Mouse (Mus musculus): ENCODE results near the gene Rnf144b. TPM values are rescaled to one million over a fixed set of nuclear protein-coding genes. Genes with fewer than 3 reads are reported as not detected.
A peak's percentile ranks its signal among the peaks of the same experiment; 100 is the strongest.

The Rnf144b gene
- polyA plus RNA-seq (2014; fragmentation: Nextera tagmentation; extraction: Ambion mirVana): 0.73 and 0.80 TPM in 2 replicates

DNA sequence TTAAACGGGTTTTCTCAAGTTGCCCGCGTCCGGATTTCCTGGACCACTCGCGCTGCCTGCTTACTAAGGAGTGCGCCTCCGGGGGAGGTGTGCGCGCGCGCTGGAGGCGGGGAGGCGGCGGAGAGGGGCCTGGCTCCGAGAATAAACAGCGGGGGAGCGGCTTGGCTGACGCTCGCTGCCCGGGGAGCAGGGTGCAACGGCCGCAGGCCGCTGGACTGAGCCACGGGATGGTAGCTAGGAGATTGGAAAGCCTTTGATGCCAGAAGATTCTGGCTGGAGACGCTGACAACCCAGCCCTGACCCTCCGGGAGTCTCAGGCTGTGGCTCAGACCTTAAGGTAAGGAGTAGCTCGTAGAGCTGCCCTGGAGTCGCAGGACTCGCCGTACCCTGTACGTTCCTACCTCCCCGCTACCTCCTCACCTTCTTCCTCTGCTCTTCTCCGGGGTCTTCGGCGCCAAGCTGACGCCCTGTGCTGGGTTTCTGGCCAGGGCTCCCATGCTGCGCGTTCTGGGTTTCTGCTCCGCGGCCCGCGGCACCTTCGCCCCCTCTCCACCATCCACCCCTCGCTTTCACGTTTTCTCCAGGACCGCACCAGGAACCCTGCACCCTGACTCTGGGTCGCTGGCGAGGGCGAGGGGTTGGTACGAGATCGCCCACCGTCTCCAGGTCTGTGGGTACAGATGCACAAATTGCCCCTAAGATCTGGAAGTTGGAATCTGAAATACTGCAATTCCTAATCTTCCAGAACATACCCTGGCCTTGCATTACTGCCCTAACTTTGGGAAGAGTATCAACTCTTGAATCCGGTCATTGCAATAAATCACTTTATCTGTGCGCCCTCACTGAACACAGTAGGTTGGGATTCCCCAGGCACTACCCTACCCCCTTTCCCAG lies at the start of gene Rnf144b:
Gene Rnf144b (plus strand): TSS at position 120 of the 894 bp plus-strand sequence.
- DNase-seq (ENCODE audit: low spot score) (peak; percentile 67), ATAC-seq (replicated peaks; ENCODE audit: low FRiP score) (no peak)
- Histone ChIP-seq H3K4me1 (replicated peaks; ENCODE audit: control insufficient read depth, insufficient read depth, low read length) (peaks cover 7% of the 10 kb centered on the region), H3K36me3 (ENCODE audit: control insufficient read depth, insufficient read depth, low read length) (no peaks in the 10 kb centered on the region), H3K4me2 (ENCODE audit: low read depth, low read length, severe bottlenecking) (peak within 1 kb of the TSS; percentile 99), H3K9me3 (ENCODE audit: control insufficient read depth, low read length) (no peaks in the 10 kb centered on the region), H3K9ac (ENCODE audit: low read length) (peak within 1 kb of the TSS; percentile 41), H3K27me3 (ENCODE audit: control insufficient read depth, insufficient read depth, low read length) (peaks cover 17% of the 10 kb centered on the region), H3K27ac (ENCODE audit: low read depth, low read length) (no peak within 1 kb of the TSS), H3K4me3 (ENCODE audit: low read depth, low read length) (peak within 1 kb of the TSS; percentile 49)
- 2% methylated on average over 54 of the region's 55 CpGs for WGBS

DNA sequence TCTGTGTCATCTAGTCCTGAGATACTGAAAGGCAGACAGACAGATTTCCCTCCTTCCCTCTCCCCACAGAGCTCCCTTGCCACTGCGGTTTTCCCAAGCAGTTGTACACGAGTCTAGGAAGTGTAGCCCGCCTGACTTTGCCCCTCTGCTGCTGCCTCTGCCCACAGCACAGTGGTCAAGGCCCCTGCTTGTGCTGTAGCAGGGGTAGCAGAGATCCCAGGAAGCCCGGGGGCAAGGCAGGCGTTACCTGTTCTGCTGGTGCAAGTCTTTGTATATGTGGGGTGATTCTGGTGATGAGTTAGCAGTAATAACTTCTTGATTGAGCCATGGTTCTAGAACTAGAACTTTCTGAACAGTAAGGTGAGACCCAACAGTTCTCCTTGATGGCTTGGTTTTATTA lies 46.3 kb upstream of the Rnf144b start:
- no peak for ATAC-seq (replicated peaks; ENCODE audit: low FRiP score)
- H3K9me3 ChIP-seq (ENCODE audit: control insufficient read depth, low read length): no peaks in the 10 kb centered on the region
- H3K27ac ChIP-seq (ENCODE audit: low read depth, low read length): no peak overlapping the region
- H3K9ac ChIP-seq (ENCODE audit: low read length): no peak overlapping the region
- H3K4me2 ChIP-seq (ENCODE audit: low read depth, low read length, severe bottlenecking): no peak overlapping the region
- H3K4me1 ChIP-seq (replicated peaks; ENCODE audit: control insufficient read depth, insufficient read depth, low read length): no peaks in the 10 kb centered on the region
- no peaks in the 10 kb centered on the region for H3K27me3 ChIP-seq (ENCODE audit: control insufficient read depth, insufficient read depth, low read length)
- H3K4me3 ChIP-seq (ENCODE audit: low read depth, low read length): no peak overlapping the region
- no peaks in the 10 kb centered on the region; the same call in 1 of the 2 replicates for H3K36me3 ChIP-seq (ENCODE audit: control insufficient read depth, insufficient read depth, low read length)
- 87% methylated on average over 5 of the region's 5 CpGs for WGBS
- DNase-seq (ENCODE audit: low spot score): no peak

DNA sequence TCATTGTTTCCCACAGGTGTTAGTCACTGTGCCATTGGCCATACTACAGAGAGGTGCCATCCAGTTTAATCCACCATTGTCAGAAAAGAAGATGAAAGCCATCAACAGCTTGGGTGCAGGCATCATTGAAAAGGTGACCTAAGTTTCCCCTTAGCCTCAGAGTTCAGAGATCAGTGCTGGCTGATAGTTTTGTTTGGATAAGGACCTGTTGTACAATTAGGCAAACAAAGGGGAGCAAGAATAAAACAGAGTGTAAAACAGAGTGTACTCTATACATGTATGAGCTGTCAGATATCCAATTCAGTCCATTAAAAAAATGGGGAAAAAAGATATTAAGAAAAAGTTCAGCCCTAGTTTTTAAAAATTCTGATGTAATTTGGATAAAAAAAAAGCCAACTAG lies 45.1 kb upstream of the Rnf144b start:
- no peak for ATAC-seq (replicated peaks; ENCODE audit: low FRiP score)
- DNase-seq (ENCODE audit: low spot score): no peak
- Histone ChIP-seq H3K9me3 (ENCODE audit: control insufficient read depth, low read length) (no peaks in the 10 kb centered on the region), H3K4me3 (ENCODE audit: low read depth, low read length) (no peak overlapping the region), H3K36me3 (ENCODE audit: control insufficient read depth, insufficient read depth, low read length) (no peaks in the 10 kb centered on the region; the same call in 1 of the 2 replicates), H3K4me2 (ENCODE audit: low read depth, low read length, severe bottlenecking) (no peak overlapping the region), H3K4me1 (replicated peaks; ENCODE audit: control insufficient read depth, insufficient read depth, low read length) (no peaks in the 10 kb centered on the region), H3K27ac (ENCODE audit: low read depth, low read length) (no peak overlapping the region), H3K27me3 (ENCODE audit: control insufficient read depth, insufficient read depth, low read length) (no peaks in the 10 kb centered on the region), H3K9ac (ENCODE audit: low read length) (no peak overlapping the region)

DNA sequence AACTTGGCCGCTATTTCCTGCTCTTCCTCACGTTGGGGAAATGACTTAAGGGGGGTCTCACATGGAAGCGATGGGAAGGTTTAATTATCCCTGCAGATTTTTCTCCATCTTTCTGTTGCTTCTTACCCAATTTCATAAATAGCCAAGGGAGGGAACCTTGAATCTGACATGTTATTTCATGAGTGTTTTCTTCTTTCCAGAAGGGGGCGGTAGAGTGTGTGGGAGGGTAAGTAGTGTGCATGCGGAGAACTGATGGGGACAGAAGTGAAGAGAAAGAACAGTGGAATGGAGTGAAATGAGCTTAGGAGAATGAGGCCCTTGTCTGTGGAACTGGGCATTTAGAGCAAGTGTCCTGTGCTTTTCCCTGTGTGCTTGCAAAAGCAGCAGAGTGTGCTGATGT lies 43.7 kb upstream of the Rnf144b start:
- no peak overlapping the region for H3K27ac ChIP-seq (ENCODE audit: low read depth, low read length)
- no peak overlapping the region for H3K4me2 ChIP-seq (ENCODE audit: low read depth, low read length, severe bottlenecking)
- H3K36me3 ChIP-seq (ENCODE audit: control insufficient read depth, insufficient read depth, low read length): no peaks in the 10 kb centered on the region; the same call in 1 of the 2 replicates
- no peaks in the 10 kb centered on the region for H3K27me3 ChIP-seq (ENCODE audit: control insufficient read depth, insufficient read depth, low read length)
- WGBS: 77% methylated on average over 5 of the region's 5 CpGs
- H3K4me1 ChIP-seq (replicated peaks; ENCODE audit: control insufficient read depth, insufficient read depth, low read length): no peaks in the 10 kb centered on the region
- H3K9me3 ChIP-seq (ENCODE audit: control insufficient read depth, low read length): no peaks in the 10 kb centered on the region
- no peak overlapping the region for H3K4me3 ChIP-seq (ENCODE audit: low read depth, low read length)
- no peak overlapping the region for H3K9ac ChIP-seq (ENCODE audit: low read length)
- ATAC-seq (replicated peaks; ENCODE audit: low FRiP score) (no peak), DNase-seq (ENCODE audit: low spot score) (no peak)

DNA sequence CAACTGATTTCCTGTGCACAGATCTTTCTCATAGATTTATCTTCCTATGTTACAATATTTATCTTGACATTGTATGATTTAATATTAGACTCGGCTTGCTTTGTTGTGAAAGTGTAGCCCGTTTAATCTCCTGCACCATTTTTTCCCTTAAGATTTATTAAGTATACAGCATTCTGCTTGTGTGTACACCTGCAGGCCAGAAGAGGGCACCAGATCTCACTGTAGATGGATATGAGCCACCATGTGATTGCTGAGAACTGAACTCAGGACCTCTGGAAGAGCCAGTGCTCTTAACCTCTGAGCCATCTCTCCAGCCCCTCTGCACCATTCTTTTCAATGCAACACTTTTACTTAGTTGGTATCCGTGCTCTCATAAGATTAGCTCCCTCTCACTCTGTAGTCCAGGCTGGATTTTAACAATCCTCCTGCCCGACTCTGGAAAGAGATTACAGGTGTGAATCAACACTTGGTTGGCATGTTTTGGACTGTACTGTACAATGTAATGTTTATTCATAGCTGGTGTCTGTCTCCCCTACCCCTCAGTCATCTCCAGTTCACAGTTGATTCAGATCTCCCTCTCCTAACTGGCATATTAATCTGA lies 41.5 kb upstream of the Rnf144b start:
- H3K27me3 ChIP-seq (ENCODE audit: control insufficient read depth, insufficient read depth, low read length): no peaks in the 10 kb centered on the region
- H3K4me1 ChIP-seq (replicated peaks; ENCODE audit: control insufficient read depth, insufficient read depth, low read length): no peaks in the 10 kb centered on the region
- H3K36me3 ChIP-seq (ENCODE audit: control insufficient read depth, insufficient read depth, low read length): peaks cover 3% of the 10 kb centered on the region; the same call in 1 of the 2 replicates
- WGBS: 92% methylated on average over 4 of the region's 4 CpGs
- H3K4me3 ChIP-seq (ENCODE audit: low read depth, low read length): no peak overlapping the region
- no peak overlapping the region for H3K4me2 ChIP-seq (ENCODE audit: low read depth, low read length, severe bottlenecking)
- no peaks in the 10 kb centered on the region for H3K9me3 ChIP-seq (ENCODE audit: control insufficient read depth, low read length)
- ATAC-seq (replicated peaks; ENCODE audit: low FRiP score): no peak
- DNase-seq (ENCODE audit: low spot score): no peak
- no peak overlapping the region for H3K27ac ChIP-seq (ENCODE audit: low read depth, low read length)
- no peak overlapping the region for H3K9ac ChIP-seq (ENCODE audit: low read length)

DNA sequence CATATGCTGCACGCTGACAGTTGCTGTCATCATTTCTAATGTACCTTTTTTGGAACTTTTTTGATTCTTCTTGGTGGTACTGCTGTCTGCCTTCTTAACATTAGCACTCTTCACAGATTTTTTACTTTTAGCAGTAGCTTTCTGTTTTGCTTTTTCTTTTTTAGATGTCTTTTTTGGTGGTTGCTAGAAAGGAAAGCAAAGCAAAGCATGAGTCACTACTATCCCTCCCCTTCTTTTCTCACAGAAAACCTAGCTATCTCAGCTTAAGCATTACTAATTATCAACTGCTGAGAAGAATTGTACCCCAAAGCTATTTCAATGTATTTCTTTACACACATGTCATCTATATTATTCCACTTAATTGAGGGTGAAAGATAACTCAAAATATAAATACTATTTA lies 34.0 kb upstream of the Rnf144b start:
- Histone ChIP-seq H3K27ac (ENCODE audit: low read depth, low read length) (no peak overlapping the region), H3K9me3 (ENCODE audit: control insufficient read depth, low read length) (no peaks in the 10 kb centered on the region), H3K9ac (ENCODE audit: low read length) (no peak overlapping the region), H3K4me3 (ENCODE audit: low read depth, low read length) (no peak overlapping the region), H3K27me3 (ENCODE audit: control insufficient read depth, insufficient read depth, low read length) (no peaks in the 10 kb centered on the region), H3K36me3 (ENCODE audit: control insufficient read depth, insufficient read depth, low read length) (peaks cover 6% of the 10 kb centered on the region; the same call in 1 of the 2 replicates), H3K4me1 (replicated peaks; ENCODE audit: control insufficient read depth, insufficient read depth, low read length) (no peaks in the 10 kb centered on the region), H3K4me2 (ENCODE audit: low read depth, low read length, severe bottlenecking) (no peak overlapping the region)
- no peak for ATAC-seq (replicated peaks; ENCODE audit: low FRiP score)
- no peak for DNase-seq (ENCODE audit: low spot score)
- WGBS: 91% methylated on average over 1 of the region's 1 CpGs

DNA sequence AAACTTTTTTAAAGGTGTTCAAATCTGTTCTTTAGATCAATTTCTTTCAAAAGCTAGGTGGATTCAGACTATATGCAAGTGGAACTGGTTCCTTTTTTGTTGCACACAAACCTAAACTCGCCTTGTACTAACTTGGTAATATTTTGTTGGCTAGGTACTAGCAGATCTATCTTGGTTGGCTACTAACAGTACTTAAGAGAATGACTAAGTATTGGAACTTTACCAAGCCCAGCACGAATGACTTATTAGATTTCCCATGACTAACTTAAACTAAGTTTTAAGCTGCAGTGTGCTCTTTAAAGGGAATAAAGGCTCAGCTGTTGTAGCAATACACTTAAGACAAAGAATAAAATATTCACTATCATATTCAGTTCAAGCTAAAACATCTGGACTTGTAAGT lies 33.2 kb upstream of the Rnf144b start:
- Histone ChIP-seq H3K27me3 (ENCODE audit: control insufficient read depth, insufficient read depth, low read length) (no peaks in the 10 kb centered on the region), H3K36me3 (ENCODE audit: control insufficient read depth, insufficient read depth, low read length) (peaks cover 9% of the 10 kb centered on the region; the same call in 1 of the 2 replicates), H3K4me3 (ENCODE audit: low read depth, low read length) (no peak overlapping the region), H3K9ac (ENCODE audit: low read length) (no peak overlapping the region), H3K4me1 (replicated peaks; ENCODE audit: control insufficient read depth, insufficient read depth, low read length) (no peaks in the 10 kb centered on the region), H3K4me2 (ENCODE audit: low read depth, low read length, severe bottlenecking) (no peak overlapping the region), H3K27ac (ENCODE audit: low read depth, low read length) (no peak overlapping the region), H3K9me3 (ENCODE audit: control insufficient read depth, low read length) (no peaks in the 10 kb centered on the region)
- DNase-seq (ENCODE audit: low spot score): no peak
- WGBS: 94% methylated on average over 2 of the region's 2 CpGs
- ATAC-seq (replicated peaks; ENCODE audit: low FRiP score): no peak

DNA sequence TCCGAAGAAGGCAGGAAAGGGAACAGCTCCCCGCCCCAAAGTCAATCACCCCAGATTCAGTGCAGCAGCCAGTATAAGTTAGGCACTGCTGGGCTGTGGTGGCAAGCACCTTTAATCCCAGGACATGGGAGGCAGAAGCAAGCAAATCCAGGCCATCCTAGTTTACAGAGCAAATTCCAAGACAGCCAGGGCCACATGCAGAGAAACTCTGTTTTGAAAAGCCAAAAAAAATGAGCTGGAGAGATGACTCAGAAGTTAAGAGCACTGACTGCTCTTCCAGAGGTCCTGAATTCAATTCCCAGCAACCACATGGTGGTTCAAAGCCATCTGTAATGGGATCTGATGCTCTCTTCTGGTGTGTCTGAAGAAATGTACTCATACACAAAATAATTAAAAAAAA lies 28.7 kb upstream of the Rnf144b start:
- Histone ChIP-seq H3K4me3 (ENCODE audit: low read depth, low read length) (no peak overlapping the region), H3K4me1 (replicated peaks; ENCODE audit: control insufficient read depth, insufficient read depth, low read length) (no peaks in the 10 kb centered on the region), H3K9me3 (ENCODE audit: control insufficient read depth, low read length) (no peaks in the 10 kb centered on the region), H3K27me3 (ENCODE audit: control insufficient read depth, insufficient read depth, low read length) (no peaks in the 10 kb centered on the region), H3K36me3 (ENCODE audit: control insufficient read depth, insufficient read depth, low read length) (peaks cover 5% of the 10 kb centered on the region; the same call in 1 of the 2 replicates), H3K27ac (ENCODE audit: low read depth, low read length) (no peak overlapping the region), H3K4me2 (ENCODE audit: low read depth, low read length, severe bottlenecking) (no peak overlapping the region), H3K9ac (ENCODE audit: low read length) (no peak overlapping the region)
- no peak for ATAC-seq (replicated peaks; ENCODE audit: low FRiP score)
- 97% methylated on average over 2 of the region's 2 CpGs for WGBS
- DNase-seq (ENCODE audit: low spot score): no peak

Measured in forebrain, embryonic 11.5 days (tissue).